Mouse (Mus musculus) bone marrow macrophage, adult 2 months (primary cell): ENCODE data around the gene Gm11492.

Experiments used
- CTCF ChIP-seq: IDR thresholded peaks from 2 replicates; pipeline ENCODE4 v1.5.1; 2012; ENCODE audit warnings: low read depth, mild to moderate bottlenecking, low read length, moderate library complexity
- POLR2A ChIP-seq: IDR thresholded peaks from 2 replicates; pipeline ENCODE4 v1.6.1; 2012; ENCODE audit warnings: mild to moderate bottlenecking, low read depth, low read length, borderline replicate concordance

DNA sequence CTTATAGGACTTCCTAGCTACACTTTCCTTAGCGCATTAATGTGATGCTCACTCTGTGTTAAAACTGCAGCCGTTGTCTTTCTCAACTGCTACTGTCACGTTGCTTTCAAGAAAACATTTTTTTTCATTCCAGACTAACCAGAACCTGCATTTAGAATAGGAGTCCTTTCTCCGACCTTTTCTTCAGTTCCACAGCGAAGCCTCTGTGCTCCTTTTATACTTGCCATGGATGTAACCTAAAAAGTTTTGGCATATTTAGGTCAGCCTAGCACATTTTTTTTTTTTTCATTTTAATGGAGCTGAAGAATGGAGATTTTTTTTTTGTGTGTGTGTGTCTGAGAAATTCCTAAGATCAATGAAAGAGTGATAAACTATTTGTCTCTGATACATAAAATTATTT lies 49.1 kb downstream of the Gm11492 start:
- TF ChIP-seq CTCF, result no peak
- no peak for TF ChIP-seq POLR2A
